Mouse (Mus musculus) gastrocnemius, adult 2 months (tissue): ENCODE measurements around the gene Htt. TPM values are rescaled to one million over a fixed set of nuclear protein-coding genes. Genes with fewer than 3 reads are reported as not detected.

Experiments used
- DNase-seq: peaks from one replicate; pipeline ENCODE4 v3.0.0; 2022
- H3K27ac ChIP-seq: fragments of 200-600 bp; 2 replicates; pipeline ENCODE4 v1.8.1; 2022; ENCODE audit warnings: mild to moderate bottlenecking
- H3K4me3 ChIP-seq: fragments of 200-600 bp; 2 replicates; pipeline ENCODE4 v1.8.1; 2022; ENCODE audit warnings: mild to moderate bottlenecking, moderate library complexity
- CTCF ChIP-seq: fragments of 200-600 bp; IDR thresholded peaks from 2 replicates; pipeline ENCODE4 v1.8.1; 2022; ENCODE audit warnings: antibody characterized with exemption, mild to moderate bottlenecking, moderate library complexity
- intact Hi-C: fragments of 180-260 bp; cut with DNase I; formaldehyde crosslinking; loops from one replicate; pipeline ENCODE4 v1.15.1; 2025
- total RNA-seq, 2 experiments: library from RNA; stranded (reverse); gene quantifications; 2 replicates each; pipeline ENCODE4 v1.2.3; 2021

The Htt gene
- total RNA-seq, 2 experiments from 2014 or later = 7.2 to 9.9 TPM

DNA sequence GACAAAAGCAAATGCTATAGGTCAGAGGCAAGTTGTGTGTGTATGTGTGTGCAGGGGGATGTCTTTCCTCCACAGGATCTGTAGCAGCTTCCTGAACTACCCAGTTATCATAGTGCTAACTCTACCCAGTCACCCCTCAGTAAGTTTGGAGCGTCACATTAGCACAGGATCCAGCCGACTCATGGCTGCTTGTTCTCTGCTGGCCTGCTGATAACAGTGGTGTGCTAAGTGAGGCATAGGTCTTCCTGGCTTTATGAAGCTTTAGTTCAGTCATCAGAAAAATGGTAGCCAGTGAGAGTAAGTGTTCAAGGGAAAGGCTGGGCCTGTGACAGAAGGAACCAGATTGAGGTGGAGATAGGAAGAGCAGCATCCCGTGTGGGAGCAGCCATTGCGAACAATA is 162.4 kb downstream of the Htt start:
- H3K27ac ChIP-seq = no peak overlapping the region
- no peak for TF ChIP-seq CTCF
- intact Hi-C loops = no loop called here
- H3K4me3 ChIP-seq = no peak overlapping the region
- no peak for DNase-seq

DNA sequence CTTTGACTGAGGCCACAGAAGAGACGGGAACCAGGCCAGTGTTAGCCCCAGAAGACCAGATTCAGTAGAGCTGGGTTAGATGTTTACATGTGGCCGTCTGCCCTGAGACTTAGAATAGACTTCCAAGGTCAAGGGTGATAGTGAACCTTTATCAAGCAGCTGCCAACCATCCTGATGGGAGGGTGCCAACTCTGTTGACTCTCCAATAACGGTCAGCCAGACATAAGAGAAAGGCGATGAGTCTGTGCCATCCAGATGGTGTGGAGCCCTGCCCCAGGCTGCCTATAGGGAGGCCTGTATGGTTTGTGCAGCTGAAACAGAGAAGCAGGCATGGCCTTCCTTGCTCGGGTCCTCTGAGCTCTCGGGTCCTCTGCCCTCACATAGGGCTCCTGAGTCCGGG is 163.0 kb downstream of the Htt start:
- TF ChIP-seq CTCF = no peak

DNA sequence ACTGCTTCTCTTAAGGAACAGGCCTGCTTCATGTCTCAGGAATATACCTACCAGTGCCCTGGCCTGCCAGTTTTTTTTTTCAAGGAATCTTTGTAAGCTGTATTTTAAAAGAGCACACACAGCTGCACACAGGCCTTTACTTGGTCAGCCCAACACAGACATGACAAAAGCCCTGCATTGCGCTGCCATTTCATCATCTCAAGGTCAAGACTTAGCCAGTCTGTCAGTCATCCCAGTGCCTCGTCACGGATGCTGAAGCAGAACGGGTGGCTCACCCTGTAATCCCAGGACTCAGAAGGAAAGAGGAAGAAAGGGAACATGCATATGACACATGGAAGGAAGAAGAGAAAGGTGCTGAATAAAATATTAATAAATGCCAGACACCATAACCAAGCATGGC is 166.1 kb downstream of the Htt start:
- Histone ChIP-seq H3K27ac (no peak overlapping the region), H3K4me3 (no peak overlapping the region)
- no peak for DNase-seq
- TF ChIP-seq CTCF = no peak
- intact Hi-C loops = loop anchor here (2.0 kb wide), 1 partner anchor 23 kb away; no protein-coding TSS in a partner anchor

More for the DNA sequence above, 163.0 kb downstream of the Htt start:
- peak; percentile 45 for DNase-seq
- no peak overlapping the region for H3K4me3 ChIP-seq
- intact Hi-C loops = no loop called here
- H3K27ac ChIP-seq = no peak overlapping the region

DNA sequence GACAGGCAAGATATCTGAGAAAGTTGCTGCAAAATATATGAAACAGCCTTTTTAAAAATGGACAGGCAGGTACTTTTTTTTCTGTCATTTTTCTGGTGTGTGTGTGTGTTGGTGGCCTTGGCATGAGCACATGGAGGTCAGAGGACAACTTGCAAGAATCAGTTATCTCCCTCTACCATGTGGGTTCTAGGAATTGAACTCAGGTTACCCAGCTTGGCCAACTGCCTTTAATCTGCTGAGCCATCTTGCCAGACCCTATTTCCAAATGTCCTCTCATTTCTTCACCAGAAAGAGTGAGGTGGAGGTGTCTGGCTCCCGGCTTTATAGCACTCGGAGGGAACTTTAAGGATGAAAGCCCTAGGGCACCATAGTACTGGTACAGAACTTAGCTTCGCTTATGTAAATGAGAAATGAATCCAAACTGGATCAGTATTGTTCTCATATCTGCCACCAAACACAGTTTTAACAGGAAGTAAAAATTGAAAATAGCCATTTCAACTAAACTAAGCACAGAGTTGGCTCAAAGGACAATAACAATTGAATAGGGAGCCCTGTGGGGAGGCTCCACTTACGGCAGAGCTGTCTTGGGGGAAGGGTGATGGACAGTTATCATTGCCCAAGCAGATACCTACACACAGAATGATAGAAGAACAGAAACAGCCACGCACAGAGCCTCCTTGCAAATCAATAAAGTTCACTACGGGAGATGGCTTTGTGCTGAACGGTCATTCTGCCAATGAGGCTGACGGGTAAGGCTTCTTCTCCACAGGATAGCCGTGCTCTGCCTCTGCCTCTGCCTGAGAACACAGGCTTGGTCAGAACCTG is 168.8 kb downstream of the Htt start:
- Histone ChIP-seq H3K27ac (peak overlapping the region; percentile 76), H3K4me3 (no peak overlapping the region)
- DNase-seq = no peak
- no peak for TF ChIP-seq CTCF
- intact Hi-C loops = no loop called here

DNA sequence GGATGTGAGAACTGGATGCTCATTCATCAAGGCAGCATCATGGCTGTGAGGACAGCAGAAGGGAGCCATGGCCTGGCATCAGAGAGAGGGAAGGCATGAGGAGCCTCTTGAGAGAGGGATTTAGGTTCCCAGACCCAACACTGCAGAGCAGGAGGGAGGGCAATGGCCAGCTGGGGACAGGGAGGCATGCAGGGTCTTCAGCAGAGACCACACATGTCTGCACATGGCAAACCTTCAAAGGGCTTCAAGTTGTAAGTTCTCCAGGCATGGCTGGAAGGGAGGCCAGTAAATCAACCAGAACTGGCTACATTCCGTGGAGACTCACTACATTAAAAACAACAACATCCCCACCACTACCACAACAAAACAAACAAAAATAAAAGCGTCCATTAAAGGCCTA is 169.6 kb downstream of the Htt start:
- H3K4me3 ChIP-seq = no peak overlapping the region
- DNase-seq = no peak
- intact Hi-C loops = no loop called here
- H3K27ac ChIP-seq = peak overlapping the region; percentile 76
- no peak for TF ChIP-seq CTCF

DNA sequence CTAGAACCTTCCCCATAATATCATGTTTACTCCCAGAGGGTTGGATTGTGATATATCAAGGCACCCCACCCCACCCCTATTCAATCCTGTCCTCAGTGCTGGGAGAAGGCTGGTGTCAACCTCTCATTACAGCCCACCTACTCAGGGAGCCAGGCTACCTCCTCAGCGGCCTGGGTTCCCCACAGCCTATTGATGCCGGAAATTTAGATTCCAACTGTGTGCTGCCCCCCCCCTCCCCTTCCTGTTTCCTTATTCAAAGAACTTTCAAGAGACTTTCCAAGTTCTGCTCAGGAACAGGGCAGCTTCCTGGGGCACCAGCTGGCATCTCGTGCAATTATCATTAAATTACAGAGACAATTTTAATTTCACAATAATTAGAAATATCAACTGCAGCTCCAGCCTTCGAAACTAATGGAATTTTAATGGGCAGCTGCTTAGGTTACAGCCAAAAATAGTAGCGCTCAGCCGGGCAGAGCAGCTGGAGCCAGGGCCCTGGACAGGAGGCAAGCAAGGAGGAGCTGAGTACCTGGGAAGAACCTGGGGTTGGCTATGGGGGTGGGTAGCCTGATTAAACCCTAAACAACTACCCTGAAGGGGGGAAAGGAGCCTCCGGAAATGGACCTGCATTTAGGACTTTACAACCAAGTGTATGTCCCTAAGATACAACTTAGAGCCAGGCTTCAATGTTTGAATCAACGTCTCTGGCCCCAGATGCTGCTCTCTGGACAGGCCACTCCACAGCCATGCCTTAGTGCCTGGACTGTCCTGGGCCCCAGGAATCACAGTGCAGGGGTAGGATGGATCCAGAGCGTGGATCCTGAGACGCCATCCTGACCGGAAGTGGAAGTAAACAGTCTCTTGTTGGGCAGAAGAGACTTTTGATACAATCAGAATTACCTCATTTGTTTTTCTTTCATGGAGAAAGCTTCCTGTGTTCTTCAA is 170.2 kb downstream of the Htt start:
- no peak for TF ChIP-seq CTCF
- intact Hi-C loops = no loop called here
- peak; percentile 70 for DNase-seq
- peak overlapping the region; percentile 76 for H3K27ac ChIP-seq
- peak overlapping the region; percentile 8; the same call in 1 of the 2 replicates for H3K4me3 ChIP-seq

DNA sequence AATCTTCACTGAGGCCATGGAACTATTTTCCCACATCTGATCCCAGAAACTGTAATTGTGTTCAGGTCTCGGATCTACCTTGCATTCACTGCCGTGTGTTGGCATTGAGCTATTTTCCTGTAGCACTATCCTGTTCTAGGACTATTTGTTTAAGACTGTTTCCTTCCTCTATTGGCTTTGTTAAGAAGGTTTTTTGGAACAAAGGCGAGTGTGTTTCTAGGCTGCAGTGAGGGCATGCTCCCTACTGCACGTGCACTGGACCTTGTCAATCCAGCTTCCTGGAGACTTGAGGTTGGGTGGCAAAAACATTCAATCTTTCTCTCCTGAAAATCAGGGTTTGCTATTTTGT is 170.9 kb downstream of the Htt start:
- H3K27ac ChIP-seq = peak overlapping the region; percentile 76

DNA sequence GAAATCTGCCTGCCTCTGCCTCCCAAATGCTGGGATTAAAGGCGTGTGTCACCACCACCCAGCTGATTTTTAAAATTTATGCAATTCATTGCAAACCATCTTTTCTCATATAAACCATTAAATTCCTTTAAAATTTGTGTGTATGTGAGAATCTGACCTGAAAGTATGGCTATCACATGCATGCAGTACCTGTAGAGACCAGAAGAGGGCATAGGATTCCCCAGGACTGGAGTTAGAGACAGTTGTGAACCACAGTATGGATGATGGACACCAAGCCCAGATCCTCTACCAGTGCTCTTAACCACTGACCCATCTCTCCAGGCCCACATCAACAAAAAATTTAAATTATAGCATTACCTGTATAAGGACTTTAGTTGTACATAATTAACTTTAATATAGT is 171.9 kb downstream of the Htt start:
- peak; percentile 51 for TF ChIP-seq CTCF
- Histone ChIP-seq H3K4me3 (no peak overlapping the region), H3K27ac (no peak overlapping the region)
- DNase-seq = no peak
- intact Hi-C loops = no loop called here

More for the DNA sequence above, 170.9 kb downstream of the Htt start:
- H3K4me3 ChIP-seq = no peak overlapping the region
- no peak for TF ChIP-seq CTCF
- intact Hi-C loops = no loop called here
- DNase-seq = no peak

DNA sequence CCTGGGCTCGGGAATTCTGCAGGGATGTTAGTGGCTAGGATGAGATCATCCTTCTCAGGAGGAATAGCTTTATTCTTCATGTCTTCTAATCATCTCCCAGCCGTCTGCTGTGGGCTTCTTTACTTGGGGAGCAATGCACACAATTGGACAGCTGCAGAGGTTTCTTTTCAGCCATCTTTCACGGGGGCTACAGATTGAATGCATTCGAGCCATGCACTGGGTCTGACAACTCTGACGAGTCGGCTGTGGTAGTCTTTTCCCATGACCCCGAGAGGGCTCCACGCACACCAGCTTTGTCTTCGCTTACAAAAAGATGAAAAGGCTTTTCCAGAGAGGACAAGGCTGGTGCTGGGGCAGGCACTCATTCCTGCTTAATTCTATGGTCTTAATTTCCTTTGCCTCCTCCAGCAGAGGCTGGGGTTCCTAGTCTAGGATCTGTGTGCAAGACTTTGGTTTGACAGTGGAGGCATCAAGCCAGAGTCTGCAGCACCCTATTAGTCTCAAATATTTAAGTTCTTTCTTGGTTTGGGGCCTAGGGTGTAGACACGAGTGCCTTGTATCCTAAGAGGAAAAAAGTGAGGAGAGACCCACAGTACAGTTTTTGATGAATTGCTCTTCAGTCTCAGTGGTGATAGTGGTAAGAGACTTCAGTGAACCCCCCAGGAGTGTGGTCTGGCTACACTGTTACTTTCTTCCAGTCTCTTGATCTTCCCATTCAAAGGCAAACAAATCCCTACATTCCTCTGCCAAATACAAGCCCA is 180.3 kb downstream of the Htt start:
- no peak overlapping the region for H3K4me3 ChIP-seq
- TF ChIP-seq CTCF = no peak
- intact Hi-C loops = no loop called here
- no peak overlapping the region for H3K27ac ChIP-seq
- DNase-seq = no peak

DNA sequence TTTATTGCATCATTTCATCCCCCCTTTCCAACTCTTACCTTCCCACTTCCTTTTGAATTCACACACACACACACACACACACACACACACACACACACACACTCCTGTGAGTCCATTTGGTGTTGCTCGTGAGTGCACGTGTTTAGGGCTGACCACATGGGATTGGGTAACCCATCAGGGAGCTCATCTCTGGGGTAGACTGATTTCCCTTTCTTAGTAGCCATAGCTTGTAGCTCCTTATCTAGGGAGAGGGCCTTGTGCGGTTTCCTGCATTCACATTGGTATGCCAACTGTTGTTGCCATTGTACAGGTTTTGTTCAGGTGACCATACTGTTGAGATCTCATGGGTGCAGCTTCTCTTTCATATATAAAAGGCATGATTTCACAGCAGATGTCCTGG is 181.9 kb downstream of the Htt start:
- no peak for TF ChIP-seq CTCF
- no peak overlapping the region for H3K27ac ChIP-seq
- H3K4me3 ChIP-seq = no peak overlapping the region
- intact Hi-C loops = no loop called here
- DNase-seq = no peak

DNA sequence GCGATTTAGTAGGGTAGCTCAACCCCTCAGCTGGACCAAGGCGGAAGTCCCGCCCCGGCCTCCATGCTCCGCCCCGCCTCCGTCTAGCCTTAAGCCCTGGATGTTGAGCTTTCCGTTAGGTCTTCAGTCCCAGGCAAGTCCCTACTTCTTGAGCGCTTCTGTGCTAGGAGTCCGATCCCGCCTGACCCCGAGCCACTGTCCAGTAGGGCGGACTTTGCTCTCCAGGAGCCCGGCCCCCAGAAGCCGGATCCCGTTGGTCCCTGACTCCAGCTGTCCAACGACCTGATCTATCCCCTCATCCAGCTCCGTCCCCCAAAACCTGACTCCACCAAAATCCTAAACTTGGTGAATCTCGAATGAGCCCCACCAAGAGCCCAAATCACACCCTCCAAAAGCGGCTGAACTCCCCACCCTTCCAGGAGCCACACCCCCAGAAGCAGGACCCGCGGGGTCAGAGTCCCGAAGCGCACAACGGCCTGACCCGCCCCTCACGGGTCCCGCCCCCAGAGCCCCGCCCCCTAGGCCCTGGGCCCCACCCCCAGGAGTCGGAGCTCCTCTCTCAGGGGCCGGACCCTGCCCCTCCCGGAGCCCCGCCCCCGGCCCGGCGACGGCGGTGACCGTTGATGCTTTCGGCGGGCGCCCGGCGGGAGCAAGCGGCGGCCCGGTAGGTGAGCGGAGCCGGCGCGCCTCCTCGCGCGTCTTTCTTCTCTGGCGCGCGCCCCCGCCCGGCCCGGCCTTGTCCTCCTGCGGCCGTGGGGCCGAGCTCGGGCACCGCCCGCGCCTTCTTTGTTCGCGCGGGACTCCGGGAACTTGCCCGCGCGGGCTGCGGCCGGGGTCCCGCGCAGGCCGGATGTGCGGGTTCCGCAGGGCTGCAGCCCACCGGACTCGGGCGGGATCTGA is 187.6 kb downstream of the Htt start, which contains the start of gene Rgs12:
Rgs12 (plus strand) TSS at position 585 of the 900 bp plus-strand sequence.
- intact Hi-C loops = no loop called here
- H3K27ac ChIP-seq = peak within 1 kb of the TSS; percentile 88
- DNase-seq = peak; percentile 92
- no peak for TF ChIP-seq CTCF
- H3K4me3 ChIP-seq = peak within 1 kb of the TSS; percentile 87

DNA sequence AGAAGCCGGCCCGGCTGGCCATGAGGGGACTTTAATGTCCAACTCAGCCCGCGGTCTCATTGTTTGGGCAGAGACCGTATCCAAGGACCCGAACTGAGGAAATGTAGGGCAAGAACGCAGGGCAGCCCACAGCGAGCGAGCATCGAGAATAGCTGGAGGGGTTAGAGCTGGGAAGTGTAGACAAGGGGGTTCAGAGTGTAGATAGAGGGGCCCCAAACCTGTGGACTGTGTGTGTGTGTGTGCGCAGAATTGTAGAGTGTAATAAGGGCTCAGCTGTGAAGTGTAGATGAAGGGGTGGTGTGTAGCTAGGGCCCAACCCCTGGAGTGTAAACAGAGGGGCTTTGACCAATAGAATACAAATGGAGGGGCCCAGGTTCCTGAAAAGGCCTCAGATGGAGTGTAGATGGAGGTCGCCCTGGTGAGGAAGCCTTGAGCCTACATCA is 188.2 kb downstream of the Htt start:
- peak overlapping the region; percentile 88 for H3K27ac ChIP-seq
- H3K4me3 ChIP-seq = peak overlapping the region; percentile 87
- no peak for TF ChIP-seq CTCF
- intact Hi-C loops = loop anchor here (2.0 kb wide), 1 partner anchor 21 kb away; no protein-coding TSS in a partner anchor
- no peak for DNase-seq
